Mouse (Mus musculus) lung, postnatal 0 days (tissue): ENCODE data around the gene Pmvk. TPM values are rescaled to one million over a fixed set of nuclear protein-coding genes. Genes with fewer than 3 reads are reported as not detected.
"Not testable (repeated sequence)": the region's sequence is repeated elsewhere in the genome, so short reads cannot be mapped to it uniquely, and the experiment has no call there.

Experiments
- ATAC-seq: fragments of 200-750 bp; cut with Nextera tagmentation; 2 replicates; pipeline ENCODE4 v1.8.0; 2017; ENCODE audit warnings: moderate library complexity
- DNase-seq: peaks from one replicate; pipeline ENCODE4 v3.0.0-alpha.2; 2016; ENCODE audit warnings: low spot score
- H3K27ac ChIP-seq: fragments of 300-500 bp; sonication (generic); 2 replicates; pipeline ENCODE4 v1.5.1; 2014; ENCODE audit warnings: antibody characterized with exemption, mild to moderate bottlenecking, low read length, mixed read lengths
- H3K27me3 ChIP-seq: fragments of 300-500 bp; sonication (generic); replicated peaks from 2 replicates; pipeline ENCODE4 v1.6.1; 2014; ENCODE audit warnings: low read length, mixed read lengths; ENCODE audit not compliant: insufficient read depth
- H3K36me3 ChIP-seq: fragments of 300-500 bp; sonication (generic); 2 replicates; pipeline ENCODE4 v1.6.1; 2014; ENCODE audit warnings: low read length, mixed read lengths; ENCODE audit not compliant: insufficient read depth
- H3K4me1 ChIP-seq: fragments of 300-500 bp; sonication (generic); 2 replicates; pipeline ENCODE4 v1.6.1; 2014; ENCODE audit warnings: antibody characterized with exemption, low read depth, low read length, mixed read lengths; ENCODE audit not compliant: insufficient read depth
- H3K4me2 ChIP-seq: fragments of 300-500 bp; sonication (generic); replicated peaks from 2 replicates; pipeline ENCODE4 v1.6.1; 2014; ENCODE audit warnings: low read depth, mild to moderate bottlenecking, low read length, moderate library complexity, mixed read lengths
- H3K4me3 ChIP-seq: fragments of 300-500 bp; sonication (generic); 2 replicates; pipeline ENCODE4 v1.5.1; 2014; ENCODE audit warnings: low read depth, low read length
- H3K9ac ChIP-seq: fragments of 300-500 bp; sonication (generic); replicated peaks from 2 replicates; pipeline ENCODE4 v1.6.1; 2014; ENCODE audit warnings: low read depth, mild to moderate bottlenecking
- H3K9me3 ChIP-seq: fragments of 300-500 bp; sonication (generic); 2 replicates; pipeline ENCODE4 v1.6.1; 2016; ENCODE audit warnings: low read length, mixed read lengths
- CTCF ChIP-seq: IDR thresholded peaks from 2 replicates; pipeline ENCODE4 v1.5.1; 2016; ENCODE audit warnings: antibody characterized with exemption, mild to moderate bottlenecking
- EP300 ChIP-seq: IDR thresholded peaks from 2 replicates; pipeline ENCODE4 v1.6.1; 2016; ENCODE audit warnings: antibody characterized with exemption, mild to moderate bottlenecking, control low read depth
- WGBS: fragments of 180-500 bp; shearing (Covaris S2); extraction: QIAGEN DNeasy Blood & Tissue Kit; methylation state at CpG from one replicate; pipeline ENCODE4 v1.1.7; 2014; 5-methylcytosine and 5-hydroxymethylcytosine counted together
- polyA plus RNA-seq: library from polyadenylated mRNA; unstranded; fragments of >200 nt; fragmentation: Nextera tagmentation; extraction: Ambion mirVana; gene quantifications from 2 replicates; pipeline ENCODE4 v1.2.1, GENCODE M21; 2015

Gene Pmvk
- polyA plus RNA-seq, 1 experiment from 2014 or later = 96.6 TPM

DNA sequence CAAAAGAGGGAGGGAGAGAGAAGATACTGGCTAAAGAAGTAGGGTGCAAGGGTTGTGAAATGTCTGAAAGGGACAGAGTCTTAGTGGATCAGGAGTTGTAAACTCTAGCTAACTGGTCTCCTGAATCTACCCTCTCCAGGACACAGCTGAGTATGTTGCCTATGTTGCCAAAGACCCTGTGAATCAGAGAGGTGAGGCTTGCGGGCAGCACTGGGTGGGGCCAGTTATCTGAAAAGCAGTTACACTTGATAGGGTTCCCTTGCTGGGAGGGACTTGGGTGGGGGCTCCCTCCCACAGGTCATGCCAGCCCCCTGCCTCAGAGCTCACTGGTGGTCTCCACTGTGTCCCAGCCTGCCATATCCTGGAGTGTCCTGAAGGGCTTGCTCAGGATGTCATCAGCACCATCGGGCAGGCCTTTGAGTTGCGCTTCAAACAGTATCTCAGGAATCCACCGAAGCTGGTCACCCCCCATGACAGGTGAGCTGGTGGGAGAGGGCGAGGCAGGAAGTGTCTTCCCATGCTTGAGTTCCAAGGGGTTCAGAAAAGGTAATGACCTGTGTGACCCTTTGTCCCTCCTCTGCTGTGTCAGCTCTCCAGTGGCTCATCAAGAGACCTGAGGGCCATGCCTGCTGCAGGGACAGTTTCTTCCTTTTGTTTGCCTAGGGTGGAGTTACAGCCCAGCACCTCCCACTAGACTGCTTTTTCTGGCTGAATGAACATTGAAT is 29.8 kb upstream of the Pmvk start:
- Histone ChIP-seq H3K4me1 (peaks cover 15% of the 10 kb centered on the region; the same call in 1 of the 2 replicates), H3K4me3 (no peak overlapping the region), H3K4me2 (no peak overlapping the region), H3K9me3 (no peaks in the 10 kb centered on the region), H3K27me3 (no peaks in the 10 kb centered on the region), H3K9ac (no peak overlapping the region), H3K36me3 (peaks cover 25% of the 10 kb centered on the region), H3K27ac (peak overlapping the region; percentile 43; the same call in 1 of the 2 replicates)
- WGBS = 72% methylated on average over 5 of the region's 5 CpGs
- DNase-seq (peak; percentile 41), ATAC-seq (no peak)
- TF ChIP-seq EP300 (no peak), CTCF (no peak)

GRCm38 (mm10) chr3:89425141-89425525 is 29.2 kb upstream of the Pmvk start:
- no peak overlapping the region for H3K27ac ChIP-seq
- peaks cover 25% of the 10 kb centered on the region for H3K36me3 ChIP-seq
- no peaks in the 10 kb centered on the region for H3K9me3 ChIP-seq
- no peak overlapping the region for H3K9ac ChIP-seq
- 73% methylated on average over 5 of the region's 5 CpGs for WGBS
- H3K27me3 ChIP-seq = no peaks in the 10 kb centered on the region
- DNase-seq (no peak), ATAC-seq (no peak)
- TF ChIP-seq CTCF = no peak
- TF ChIP-seq EP300 = no peak
- no peak overlapping the region for H3K4me3 ChIP-seq
- H3K4me2 ChIP-seq = no peak overlapping the region
- peaks cover 15% of the 10 kb centered on the region; the same call in 1 of the 2 replicates for H3K4me1 ChIP-seq

- Histone ChIP-seq H3K27ac (no peak overlapping the region), H3K4me3 (no peak overlapping the region), H3K9ac (no peak overlapping the region), H3K4me2 (no peak overlapping the region), H3K27me3 (no peaks in the 10 kb centered on the region), H3K4me1 (peaks cover 13% of the 10 kb centered on the region; the same call in 1 of the 2 replicates), H3K36me3 (peaks cover 25% of the 10 kb centered on the region), H3K9me3 (no peaks in the 10 kb centered on the region)
- ATAC-seq (no peak), DNase-seq (no peak)
- WGBS = 84% methylated on average over 4 of the region's 4 CpGs
- no peak for TF ChIP-seq EP300
- TF ChIP-seq CTCF = no peak
These were observed 28.5 kb upstream of the Pmvk start for GRCm38 (mm10) chr3:89425876-89426275.

- H3K4me3 ChIP-seq, ATAC-seq: not testable (repeated sequence)
These were observed 25.3 kb upstream of the Pmvk start for GRCm38 (mm10) chr3:89429021-89429420.

DNA sequence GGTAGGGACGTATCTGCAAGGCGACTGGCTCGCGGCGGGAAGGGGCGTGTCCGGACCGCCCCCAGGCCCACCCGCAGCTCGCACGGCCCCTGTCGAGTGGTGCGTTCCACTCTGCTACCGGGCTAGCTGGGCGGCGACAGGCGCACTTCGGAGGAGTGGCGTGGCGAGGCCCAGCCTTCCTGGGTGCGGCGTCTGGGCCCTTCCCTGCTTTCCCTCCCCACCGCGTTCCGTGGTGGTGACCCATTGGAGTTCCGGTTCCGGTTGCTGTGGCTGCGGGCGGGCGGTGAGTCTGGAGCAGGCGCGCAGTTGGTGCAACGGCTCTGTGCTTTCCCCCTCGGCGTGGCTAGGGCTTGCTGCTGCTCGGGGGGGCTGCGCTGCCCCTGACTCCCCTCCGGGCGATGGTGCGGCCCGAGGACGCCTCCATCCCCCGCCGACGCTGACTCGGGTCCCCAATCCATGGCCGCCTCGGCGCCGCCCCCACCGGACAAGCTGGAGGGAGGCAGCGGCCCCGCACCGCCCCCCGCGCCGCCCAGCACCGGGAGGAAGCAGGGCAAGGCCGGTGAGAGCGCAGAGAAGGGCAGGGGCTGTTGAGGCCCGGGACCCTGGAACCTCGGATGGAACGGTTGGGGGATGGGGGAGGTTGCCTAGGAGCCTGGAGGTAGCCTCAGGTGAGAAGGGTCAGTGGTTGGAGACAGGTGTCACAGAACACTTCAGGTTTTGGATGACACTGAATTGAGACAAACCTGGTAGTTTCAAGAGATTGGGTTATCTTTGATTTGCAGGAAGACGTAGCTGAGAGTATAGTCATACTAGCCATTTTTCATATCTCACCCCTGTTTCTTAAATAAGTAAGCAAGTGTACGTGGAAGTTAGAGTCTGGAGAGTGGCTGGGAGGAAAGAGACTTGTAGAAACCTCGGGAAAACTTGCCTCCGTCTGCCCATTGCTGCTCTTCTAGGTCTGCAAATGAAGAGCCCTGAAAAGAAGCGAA is 23.9 kb upstream of the Pmvk start, which contains the start of gene Pygo2:
TSS of gene Pygo2 (plus strand) at position 44 of the 989 bp plus-strand sequence.
- Histone ChIP-seq H3K4me3 (peak within 1 kb of the TSS; percentile 90), H3K36me3 (peaks cover 26% of the 10 kb centered on the region), H3K9me3 (no peaks in the 10 kb centered on the region), H3K9ac (peak within 1 kb of the TSS; percentile 80), H3K27me3 (no peaks in the 10 kb centered on the region), H3K27ac (peak within 1 kb of the TSS; percentile 76), H3K4me1 (peaks cover 7% of the 10 kb centered on the region; the same call in 1 of the 2 replicates), H3K4me2 (peak within 1 kb of the TSS; percentile 95)
- peak; percentile 99 for ATAC-seq
- 2% methylated on average over 62 of the region's 68 CpGs for WGBS
- TF ChIP-seq CTCF = 0 out of 2 replicates have a peak, but pooled peaks have one; percentile 24
- TF ChIP-seq EP300 = no peak
- peak; percentile 99 for DNase-seq

More at GRCm38 (mm10) chr3:89429021-89429420, 25.3 kb upstream of the Pmvk start:
- H3K36me3 ChIP-seq = peaks cover 30% of the 10 kb centered on the region
- not testable (repeated sequence) for H3K9me3 ChIP-seq, H3K27me3 ChIP-seq, H3K27ac ChIP-seq, H3K4me2 ChIP-seq, H3K9ac ChIP-seq, DNase-seq, H3K4me1 ChIP-seq
- 93% methylated on average over 7 of the region's 7 CpGs for WGBS

DNA sequence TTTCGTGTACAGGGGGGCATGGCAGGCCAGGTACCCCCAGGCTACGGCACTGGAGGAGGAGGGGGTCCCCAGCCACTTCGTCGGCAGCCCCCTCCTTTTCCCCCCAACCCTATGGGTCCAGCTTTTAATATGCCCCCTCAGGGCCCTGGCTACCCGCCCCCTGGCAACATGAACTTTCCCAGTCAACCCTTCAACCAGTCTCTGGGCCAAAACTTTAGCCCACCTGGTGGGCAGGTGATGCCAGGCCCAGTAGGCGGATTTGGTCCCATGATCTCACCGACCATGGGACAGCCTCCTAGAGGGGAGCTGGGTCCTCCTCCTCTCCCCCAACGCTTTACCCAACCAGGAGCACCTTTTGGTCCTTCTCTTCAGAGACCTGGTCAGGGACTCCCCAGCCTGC is 21.7 kb upstream of the Pmvk start:
- TF ChIP-seq CTCF (no peak), EP300 (no peak)
- WGBS = 93% methylated on average over 8 of the region's 8 CpGs
- Histone ChIP-seq H3K4me2 (no peak overlapping the region), H3K9ac (no peak overlapping the region), H3K9me3 (no peaks in the 10 kb centered on the region), H3K4me1 (peaks cover 17% of the 10 kb centered on the region), H3K36me3 (peaks cover 19% of the 10 kb centered on the region; the same call in 1 of the 2 replicates), H3K27ac (no peak overlapping the region), H3K4me3 (no peak overlapping the region), H3K27me3 (no peaks in the 10 kb centered on the region)
- no peak for DNase-seq
- no peak for ATAC-seq
